Mouse (Mus musculus): Measurements from ENCODE around the gene H2-DMb2.

DNA sequence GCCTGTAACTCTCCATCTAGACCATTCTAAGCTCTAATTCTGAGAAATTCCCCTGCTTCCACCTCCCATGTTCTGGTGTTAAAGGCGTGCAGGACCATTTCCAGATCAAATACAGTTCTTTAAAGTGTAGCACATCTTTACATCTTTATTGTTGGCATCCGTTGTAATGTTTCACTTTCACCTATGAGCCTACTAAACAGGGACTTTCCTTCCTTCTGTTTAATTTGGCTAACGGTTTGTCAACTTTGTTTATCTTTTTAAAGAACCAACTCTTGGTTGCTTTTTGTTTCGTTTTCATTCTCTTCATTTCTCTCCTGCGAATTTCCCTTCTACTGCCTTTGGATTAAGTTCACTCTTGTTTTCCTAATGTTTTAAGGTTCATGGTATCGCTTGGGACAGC lies 40.3 kb upstream of the H2-DMb2 start:
- TF ChIP-seq POLR2A (IDR thresholded peaks at IDR 0.05; ENCODE audit: insufficient read depth, low read depth, low read length) (no peak), CTCF (IDR thresholded peaks at IDR 0.05) (no peak), EP300 (IDR thresholded peaks at IDR 0.05; ENCODE audit: insufficient read depth, low read depth, low read length) (no peak)
